Mouse (Mus musculus) lung, postnatal 25 days (tissue): ENCODE measurements at regions not wholly inside any gene's neighbourhood (a gene's known extent, or its start where the extent isn't known, plus 50 kb on each side); places are given as distances from the start of the nearest gene placed in this dataset.
A peak's percentile ranks its signal among the peaks of the same experiment; 100 is the strongest.

Experiments used
- DNase-seq: peaks from one replicate; pipeline ENCODE4 v3.0.0; 2022; ENCODE audit warnings: low spot score

DNA sequence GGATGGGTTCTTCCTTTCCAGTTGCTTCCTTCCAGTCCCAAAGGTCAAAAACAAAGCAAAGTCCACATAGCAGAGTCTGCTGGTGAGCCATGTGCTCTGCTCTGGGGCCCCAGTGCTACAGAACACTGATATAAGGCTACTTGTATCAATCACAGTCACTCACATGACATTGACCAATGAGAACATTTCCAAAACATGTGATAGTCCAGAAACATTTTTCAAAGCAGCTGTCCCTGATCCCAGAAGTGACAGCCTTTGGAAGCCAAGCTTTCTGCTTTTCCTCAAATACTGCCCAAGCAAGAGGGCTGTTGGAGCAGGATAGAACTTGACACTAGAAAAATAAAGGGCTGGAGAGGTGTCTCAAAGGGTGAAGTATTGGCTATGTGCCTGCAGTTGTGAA is 106.5 kb upstream of the Tgfbr2 start:
- peak; percentile 53 for DNase-seq

DNA sequence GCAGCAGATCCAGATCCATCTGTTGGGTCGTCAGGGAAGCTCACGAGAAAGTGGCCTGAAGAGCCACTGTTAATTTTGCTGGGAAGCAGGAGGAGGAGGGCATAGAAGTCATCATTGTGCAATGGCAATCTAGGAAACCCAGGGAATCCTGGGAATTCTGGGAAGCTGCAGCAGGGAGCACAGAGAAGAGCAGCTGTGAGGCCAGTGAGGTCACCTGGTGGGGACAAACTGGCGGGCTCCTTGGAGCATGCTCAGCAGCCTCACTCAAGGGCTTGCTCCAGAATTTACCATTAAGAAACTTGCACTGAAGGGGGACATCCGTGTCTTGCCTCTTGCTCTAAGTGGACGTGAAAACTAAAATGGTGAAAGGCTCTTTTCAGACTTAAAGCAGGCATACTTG is 105.0 kb upstream of the Tgfbr2 start:
- DNase-seq, result no peak

DNA sequence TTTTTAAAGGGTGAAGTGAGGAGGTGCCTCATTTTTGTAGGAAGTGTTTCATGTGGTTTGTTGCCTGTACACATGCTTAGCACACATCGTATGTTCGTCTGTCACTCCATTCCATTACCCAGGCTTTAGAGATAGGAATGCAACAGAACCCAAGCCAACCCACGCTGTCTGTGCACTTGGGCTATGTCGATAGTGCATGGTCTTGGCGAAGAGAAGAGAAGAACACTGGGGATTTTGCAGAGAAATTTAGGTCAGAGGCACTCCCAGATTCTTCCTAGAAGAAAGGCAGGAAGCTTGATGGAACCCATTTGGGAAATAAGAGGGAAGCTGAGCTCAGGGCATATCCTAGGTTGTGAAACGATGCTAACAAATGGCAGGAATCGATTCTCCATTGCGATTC is 103.7 kb upstream of the Tgfbr2 start:
- no peak for DNase-seq

DNA sequence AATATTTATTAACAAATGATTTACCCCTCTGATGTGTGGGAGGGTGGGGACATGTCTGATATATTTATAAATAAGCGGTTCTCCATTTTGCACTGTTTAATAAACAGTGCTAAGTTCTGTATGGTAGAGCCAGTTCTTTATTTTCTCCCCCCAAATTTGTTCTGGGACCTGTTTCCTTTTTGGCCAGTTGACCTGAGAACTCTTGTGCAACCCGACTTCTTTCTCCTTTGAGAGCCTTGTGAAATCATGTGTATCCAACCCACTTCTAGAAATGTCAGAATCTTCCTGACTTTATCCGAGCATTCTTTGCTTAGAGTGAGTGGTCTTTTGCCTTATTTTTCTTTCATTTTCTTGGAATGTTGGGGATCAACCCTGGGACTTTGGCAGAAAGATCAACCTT is 102.6 kb upstream of the Tgfbr2 start:
- DNase-seq, result peak; percentile 67

DNA sequence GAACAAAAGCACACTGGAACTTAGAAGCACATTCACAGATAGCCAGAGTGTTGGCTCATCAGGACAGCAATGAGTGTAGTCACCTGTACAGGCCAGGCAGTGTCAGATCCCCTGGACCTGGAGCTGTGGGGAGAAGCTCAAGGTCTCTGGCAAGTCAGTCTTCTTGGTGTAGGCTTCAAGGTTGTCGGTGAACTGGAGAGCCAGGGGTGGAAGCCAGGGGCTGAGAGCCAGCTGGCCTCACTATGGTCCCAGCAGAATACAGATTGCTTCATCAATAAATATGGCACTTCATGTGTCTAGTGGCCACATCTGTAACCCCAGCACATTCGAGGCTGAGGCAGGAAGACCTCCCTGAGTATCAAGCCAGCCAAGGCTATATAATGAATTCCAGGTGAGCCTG is 101.0 kb upstream of the Tgfbr2 start:
- DNase-seq, result no peak

DNA sequence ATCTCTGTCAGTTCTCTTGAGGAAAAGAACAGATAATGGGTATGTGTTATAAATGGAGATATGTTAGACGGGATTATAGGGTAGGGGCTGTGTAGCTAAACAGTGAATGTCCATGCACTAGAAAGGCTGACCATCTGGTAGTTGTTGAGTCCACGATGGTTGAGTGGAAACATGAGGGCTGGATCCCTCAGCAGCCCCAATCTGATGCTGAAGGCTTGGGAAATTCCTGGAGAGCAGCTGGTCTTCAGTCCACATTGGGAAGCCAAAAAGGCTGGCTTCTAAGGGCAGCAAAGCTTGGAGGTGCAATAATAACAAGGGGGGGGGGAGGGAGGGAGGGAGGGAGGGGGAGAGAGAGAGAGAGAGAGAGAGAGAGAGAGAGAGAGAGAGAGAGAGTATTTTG is 97.3 kb upstream of the Tgfbr2 start:
- no peak for DNase-seq

DNA sequence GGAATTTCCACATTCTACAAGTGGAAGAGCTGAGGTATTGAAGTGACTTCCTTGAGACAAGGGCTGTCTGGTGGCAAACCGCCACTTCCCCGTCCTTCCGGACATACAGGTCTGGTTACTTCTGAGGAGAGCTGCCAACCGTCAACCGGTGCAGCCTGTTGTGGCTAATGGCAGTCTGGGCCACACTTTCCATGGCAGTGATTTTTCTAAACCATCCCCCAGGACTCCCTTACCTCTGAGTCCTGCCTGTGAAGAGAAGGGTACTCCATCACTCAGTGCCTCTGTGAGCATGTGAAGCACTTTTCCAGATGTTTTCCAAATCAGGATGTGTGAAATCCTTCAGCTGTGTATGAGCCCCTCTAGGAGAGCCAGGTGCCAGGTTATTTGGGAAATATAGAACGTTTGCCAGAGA is 95.3 kb upstream of the Tgfbr2 start:
- DNase-seq, result peak; percentile 81

- DNase-seq, result no peak
Observed at GRCm38 (mm10) chr9:116267411-116267810, 92.3 kb upstream of the Tgfbr2 start.

DNA sequence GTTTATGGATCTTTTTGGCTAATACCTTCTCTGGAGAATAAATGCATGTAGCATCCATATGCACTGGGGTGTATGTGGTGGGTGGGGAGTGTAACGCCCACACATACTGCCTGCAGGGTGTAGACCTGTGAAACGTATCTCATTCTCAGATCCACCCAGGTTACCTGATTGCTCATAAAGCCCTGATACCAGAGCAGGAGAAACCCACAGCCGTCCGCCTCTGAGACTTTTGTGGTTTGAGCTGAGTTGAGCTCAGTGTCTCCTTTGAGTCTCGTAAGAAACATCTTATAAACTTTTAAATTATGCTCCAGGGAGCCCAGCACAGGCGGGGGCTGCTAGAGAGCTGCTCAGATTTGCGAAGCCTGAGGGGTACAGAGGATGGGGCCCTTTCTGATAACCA is 88.7 kb upstream of the Tgfbr2 start:
- DNase-seq, result no peak

GRCm38 (mm10) chr9:116259569-116259968 is 84.4 kb upstream of the Tgfbr2 start:
- DNase-seq, result no peak

- DNase-seq, result no peak
Observed at GRCm38 (mm10) chr9:116253546-116253945, 78.4 kb upstream of the Tgfbr2 start.

DNA sequence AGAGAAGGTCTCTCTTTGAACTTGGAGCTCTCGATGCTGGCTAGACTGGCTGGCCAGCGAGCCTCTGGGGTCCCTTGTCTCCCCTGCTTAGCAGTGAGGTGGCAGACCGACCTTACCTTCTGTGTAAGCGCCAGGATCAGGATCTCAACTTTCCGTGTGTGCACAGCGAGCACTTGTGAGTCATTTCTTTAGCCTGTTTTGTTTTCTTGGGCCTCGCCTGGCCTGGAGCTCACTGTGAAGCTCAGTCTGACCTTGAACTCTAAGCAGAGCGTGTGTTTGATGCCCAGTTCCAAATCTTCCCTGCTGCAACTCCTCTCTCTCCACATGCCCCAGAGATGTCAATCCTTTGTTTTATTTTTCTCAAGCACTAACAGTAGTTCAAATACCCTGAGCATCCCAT is 77.6 kb upstream of the Tgfbr2 start:
- no peak for DNase-seq

GRCm38 (mm10) chr9:116249791-116250190 is 74.6 kb upstream of the Tgfbr2 start:
- no peak for DNase-seq

DNA sequence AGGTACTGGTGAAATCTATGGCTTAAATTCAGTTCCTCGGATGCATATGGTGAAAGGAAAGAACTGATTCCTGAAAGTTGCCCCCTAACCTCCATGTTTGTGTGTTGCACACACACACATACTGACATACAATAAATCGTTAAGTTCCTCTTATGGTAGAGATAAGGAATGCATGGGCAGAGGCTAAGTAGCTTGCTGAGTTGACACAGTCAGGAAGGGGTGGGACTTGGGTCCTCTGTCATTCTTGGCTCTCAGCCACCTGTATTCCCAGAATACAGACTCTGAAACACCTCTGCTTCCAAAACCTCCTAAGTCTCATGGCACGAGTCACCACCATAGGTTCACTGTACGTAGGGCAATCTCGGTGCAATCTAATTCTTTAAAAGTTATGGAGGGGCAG is 70.0 kb upstream of the Tgfbr2 start:
- no peak for DNase-seq

DNA sequence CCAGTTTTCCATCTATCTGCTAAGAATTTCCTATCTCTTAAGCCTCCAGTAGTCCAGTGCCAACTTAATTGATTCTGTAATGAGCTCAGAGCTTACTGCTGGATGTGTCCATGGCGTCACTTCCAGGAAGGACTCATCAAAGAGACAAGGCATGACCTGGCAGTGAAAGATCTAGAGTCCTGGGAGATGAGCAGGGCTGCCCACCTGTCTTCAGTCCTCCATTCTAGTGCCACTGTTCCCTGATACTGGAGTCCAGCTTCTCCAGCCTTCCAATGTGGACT is 69.4 kb upstream of the Tgfbr2 start:
- no peak for DNase-seq

DNA sequence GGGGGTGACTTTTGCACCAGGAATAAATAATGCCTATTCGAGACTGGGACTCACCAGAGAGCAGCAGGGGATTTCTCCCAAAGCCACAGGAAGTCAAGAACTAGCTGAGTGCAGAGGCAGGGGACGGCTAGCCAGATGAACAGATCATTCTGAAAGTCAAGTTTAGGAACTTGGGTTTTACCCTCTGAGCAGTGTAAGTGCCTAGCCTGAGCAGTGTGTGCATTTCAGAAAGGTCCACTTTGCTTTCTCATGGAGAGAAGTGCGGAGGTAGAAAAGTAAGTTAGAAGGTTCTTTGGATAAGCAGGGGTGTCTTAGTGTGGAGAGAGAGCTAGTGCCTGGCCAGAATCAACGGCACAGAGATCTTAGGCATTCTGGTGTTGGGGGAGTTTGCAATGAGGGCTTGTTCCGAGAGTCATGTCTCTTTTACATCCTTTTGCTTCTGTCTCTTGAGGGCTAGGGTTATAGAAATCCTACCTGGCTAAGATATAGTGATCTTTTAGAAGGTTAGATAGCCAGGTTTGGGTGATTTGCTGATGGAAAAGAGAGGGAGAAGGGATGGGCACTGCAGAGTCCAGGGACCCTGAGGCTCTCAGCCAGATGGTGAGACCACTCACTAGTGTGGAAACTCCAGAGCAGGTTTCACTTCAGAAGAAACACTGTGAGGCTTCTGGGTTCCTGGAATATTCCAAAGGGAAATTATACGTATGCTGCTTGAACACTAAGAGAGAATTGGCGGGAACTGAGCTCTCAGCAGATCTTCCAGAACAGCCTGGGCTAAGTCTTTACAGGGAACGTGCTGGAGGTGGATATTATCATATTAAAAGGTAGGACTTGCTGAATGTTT is 68.8 kb upstream of the Tgfbr2 start:
- no peak for DNase-seq

- peak; percentile 37 for DNase-seq
Observed at GRCm38 (mm10) chr9:116241933-116242526, 66.9 kb upstream of the Tgfbr2 start.

DNA sequence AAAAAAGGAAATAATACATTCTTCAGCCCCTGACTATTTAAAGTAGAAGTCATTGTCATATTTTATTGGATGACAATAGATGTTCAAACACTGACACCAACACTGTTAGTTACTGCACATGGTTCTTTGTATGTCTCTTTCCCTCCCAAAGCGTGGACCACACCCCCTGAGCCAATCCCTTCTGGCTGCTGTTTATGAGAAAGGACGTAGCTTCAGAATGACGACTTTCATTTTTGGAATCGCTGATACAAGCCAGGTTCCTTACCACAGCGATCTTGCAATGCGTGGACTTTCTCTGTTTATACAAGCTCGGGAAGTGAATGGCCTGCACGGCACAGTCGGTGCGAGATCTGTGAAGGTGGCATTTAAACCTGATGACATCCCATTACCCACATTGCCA is 66.1 kb upstream of the Tgfbr2 start:
- DNase-seq, result peak; percentile 55

DNA sequence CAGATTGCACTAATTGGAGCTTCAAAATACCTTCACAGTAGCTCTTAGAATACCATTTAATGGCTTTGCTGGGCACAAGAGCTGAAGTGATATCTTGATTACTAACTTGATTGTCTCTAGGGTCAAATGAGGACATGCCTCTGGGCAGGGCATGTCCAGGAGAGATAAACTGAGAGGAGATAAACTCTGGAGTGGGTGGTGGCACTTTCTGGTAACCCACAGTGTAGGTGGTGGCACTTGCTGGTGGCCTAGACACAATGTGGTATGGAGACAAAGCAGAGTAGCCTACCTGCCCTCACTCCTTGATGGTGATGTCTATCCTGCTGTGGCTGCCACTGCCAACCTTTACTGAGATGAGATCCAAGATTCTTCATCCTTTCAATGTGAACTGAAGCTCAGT is 61.7 kb upstream of the Tgfbr2 start:
- DNase-seq, result no peak

DNA sequence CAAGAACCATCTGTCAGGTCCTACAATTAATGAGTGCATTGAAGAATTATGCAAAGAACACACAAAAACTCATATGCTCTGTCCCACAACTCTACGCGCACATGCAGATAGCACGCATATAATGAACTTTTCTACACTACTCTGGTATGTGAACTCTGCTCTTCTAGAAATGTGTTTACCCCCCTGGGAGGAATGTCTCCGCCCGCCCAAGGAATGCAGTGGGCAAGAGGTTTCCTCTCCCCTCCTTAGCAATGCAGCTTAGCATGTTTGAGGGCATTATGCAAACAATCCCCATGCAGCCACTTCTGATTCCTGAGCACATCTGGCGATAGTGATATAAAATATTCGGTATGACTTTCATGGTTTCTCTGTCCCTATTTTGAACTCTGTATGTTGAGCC is 59.0 kb upstream of the Tgfbr2 start:
- DNase-seq, result peak; percentile 57

DNA sequence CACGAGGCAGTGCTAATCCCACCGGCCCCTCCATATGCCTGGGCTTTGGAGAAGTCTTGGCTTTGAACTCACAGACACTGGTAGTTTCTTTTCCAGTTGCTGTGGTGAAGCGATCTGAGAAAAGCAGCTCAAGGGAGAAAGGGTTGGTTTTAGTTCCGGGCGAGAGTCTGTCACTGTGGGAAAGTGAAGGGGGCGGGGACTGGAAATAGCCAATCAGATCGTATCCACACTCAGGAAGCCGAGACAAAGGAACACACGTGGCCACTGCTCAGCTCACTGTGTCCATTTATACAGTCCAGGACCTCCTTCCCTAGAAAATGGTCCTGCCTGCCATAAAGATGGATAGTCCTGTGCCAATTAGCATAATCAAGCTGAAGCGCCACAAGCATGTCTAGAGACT is 57.2 kb upstream of the Tgfbr2 start:
- no peak for DNase-seq

DNA sequence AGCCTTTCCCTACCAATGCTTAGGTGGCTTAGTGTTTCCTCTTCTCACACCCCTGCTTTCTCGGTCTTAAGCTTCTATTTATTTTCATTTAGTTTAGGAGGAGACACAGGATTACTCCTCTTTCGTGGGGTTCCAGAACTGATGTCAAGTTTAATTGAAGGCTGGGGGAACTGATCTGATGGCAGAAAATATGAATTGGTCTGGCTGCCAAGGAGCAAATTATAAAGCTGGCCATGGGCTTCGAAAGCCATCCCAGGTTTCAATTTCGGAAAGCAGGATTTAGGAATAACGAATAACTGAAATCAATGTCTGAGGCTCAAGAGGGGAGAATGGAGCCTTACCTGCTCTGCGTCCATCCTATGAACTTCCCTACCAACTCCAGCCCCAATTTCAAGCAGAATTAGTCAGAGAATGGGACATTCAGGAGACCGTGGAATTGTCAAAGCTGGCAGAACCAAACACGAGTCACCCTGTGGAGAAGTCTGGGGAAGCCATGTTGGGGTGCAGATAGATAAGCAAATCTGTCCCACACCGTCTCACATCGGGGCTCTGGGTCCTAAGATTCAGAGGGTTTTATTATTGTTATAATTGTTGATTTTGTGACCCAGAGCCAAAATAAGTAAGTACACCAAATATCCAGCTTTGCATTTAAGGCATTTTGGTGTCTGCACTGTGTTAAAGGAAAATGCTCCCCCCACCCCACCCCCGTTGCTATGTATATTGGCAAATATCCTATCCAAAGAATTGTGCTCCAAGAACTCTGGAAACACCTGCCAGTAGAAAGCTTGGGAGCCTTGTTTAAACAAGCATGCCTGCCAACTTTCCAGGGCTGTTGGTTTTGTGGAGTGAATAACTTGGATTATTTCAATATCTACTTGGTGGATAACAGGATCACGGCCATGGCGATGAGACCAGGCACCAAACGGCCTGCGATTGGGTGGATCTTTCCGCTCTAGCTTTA is 56.5 kb upstream of the Tgfbr2 start:
- DNase-seq, result peak; percentile 82

- DNase-seq, result no peak
Observed at GRCm38 (mm10) chr9:116230346-116230745, 55.2 kb upstream of the Tgfbr2 start.
